Mouse (Mus musculus): Measurements from ENCODE around the gene Bmp8a.
"Not testable (repeated sequence)": the region's sequence is repeated elsewhere in the genome, so short reads cannot be mapped to it uniquely, and the experiment has no call there.

Bmp8a gene

DNA sequence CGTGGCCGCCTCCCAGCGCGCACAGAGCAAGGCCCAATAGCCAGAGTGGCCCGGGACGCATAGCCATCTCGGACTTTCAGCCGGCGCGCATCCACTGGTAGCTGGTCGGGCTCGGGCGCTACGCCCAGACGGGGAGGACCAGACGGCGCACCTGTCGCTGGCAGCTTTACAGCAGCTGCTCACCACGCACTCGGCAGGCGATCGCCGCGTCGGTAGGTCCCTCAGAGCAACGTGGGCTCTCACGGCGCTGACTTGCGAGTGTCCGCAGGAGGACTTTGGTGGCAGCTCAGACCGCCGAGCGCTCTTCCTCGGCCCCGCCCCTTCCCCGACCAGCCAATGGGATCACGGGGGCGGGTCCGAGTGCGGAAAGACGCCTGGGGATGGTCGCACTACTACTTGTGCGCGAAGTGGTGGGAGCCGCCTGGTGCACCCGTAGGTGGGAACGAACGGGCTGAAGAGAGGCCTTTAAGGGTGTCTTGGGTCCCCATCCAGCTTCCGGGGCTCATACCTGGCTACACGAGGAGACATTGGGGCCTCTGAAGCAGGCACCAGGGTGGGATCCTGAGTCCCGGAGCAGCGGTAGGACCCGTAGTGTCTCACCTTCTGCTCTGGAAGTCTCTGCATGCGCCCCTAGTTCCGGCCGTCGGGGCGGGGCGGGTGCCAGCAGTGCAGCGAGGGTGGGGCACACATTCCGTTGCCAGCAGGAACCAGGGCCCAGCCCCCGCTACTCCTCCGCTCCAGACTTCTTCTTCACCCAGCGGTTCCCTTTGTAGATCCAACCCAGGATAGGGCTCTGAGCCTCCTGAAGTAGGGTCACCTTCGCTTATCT is at the start of gene Bmp8a:
Gene Bmp8a, minus strand, starts transcription at position 611 of the 829 bp plus-strand sequence.
- DNase-seq: peak; percentile 54 to 61

DNA sequence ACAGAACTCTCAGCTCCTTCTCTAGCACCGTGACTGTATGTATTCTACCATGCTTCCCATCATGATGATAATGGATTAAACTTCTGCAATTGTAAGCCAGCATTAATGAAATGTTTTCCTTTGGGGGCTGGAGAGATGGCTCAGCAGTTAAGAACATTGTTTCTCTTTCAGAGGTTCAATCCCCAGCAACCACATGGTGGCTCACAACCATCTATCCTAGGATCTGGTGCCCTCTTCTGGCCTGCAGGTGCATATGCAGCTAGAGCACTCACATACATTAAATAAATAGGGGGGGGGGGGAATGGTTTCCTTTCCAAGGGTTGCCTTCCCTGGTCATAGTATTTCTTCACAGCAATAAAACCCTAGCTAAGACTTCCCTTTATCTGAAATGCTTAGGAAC is 49.1 kb upstream of the Bmp8a start:
- DNase-seq: peak; percentile 22 to 24

DNA sequence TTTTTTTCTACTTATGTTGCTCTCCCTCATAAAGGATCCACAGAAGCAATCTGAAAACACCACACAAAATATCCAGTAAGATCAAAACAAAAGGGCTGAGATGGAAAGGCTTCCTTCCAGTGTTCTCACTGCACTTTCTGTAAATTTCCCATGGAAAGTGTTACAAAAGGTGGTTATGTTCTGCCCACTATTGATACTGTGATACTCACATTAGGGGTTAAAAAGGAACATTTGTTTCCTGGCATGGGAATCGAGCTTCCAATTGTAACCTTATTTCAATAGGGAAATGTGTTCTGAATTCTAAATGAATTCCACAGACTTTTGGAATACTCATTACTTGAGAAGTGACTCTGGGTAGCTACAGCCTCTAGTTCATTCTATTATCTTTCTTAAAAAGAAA is 42.0 kb upstream of the Bmp8a start:
- no peak for DNase-seq

- no peak for DNase-seq
Observed at GRCm38 (mm10) chr4:123383173-123383572, 40.1 kb upstream of the Bmp8a start.

GRCm38 (mm10) chr4:123382051-123382450 is 39.0 kb upstream of the Bmp8a start:
- DNase-seq: no peak

DNA sequence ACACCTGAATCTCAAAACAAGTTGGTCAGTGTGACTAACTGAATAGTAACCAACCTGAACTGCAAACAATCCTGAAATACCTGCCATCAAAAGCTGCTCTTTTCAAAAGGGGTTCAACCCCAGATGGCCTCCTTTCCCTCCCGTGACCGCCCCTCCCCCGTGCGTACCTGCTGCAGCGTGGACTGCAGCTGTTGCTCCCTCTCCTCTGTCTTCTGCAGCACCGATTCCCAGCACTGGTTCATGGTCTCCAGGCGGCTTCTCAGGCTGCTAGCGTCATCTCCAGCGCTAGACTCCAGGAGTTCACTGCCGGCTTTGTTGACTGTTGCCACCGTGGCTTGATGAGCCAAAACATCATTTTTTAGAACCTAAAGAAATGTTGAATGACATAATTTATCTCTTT is 38.5 kb upstream of the Bmp8a start:
- no peak for DNase-seq

GRCm38 (mm10) chr4:123376031-123376430 is 33.0 kb upstream of the Bmp8a start:
- no peak for DNase-seq

GRCm38 (mm10) chr4:123374316-123375008 is 31.4 kb upstream of the Bmp8a start:
- no peak for DNase-seq

GRCm38 (mm10) chr4:123363555-123363954 is 20.5 kb upstream of the Bmp8a start:
- no peak for DNase-seq

GRCm38 (mm10) chr4:123360771-123361170 is 17.7 kb upstream of the Bmp8a start:
- no peak for DNase-seq

GRCm38 (mm10) chr4:123358613-123359012 is 15.6 kb upstream of the Bmp8a start:
- no peak for DNase-seq

GRCm38 (mm10) chr4:123355941-123356340 is 12.9 kb upstream of the Bmp8a start:
- no peak for DNase-seq

GRCm38 (mm10) chr4:123353271-123353877 is 10.3 kb upstream of the Bmp8a start:
- no peak for DNase-seq

DNA sequence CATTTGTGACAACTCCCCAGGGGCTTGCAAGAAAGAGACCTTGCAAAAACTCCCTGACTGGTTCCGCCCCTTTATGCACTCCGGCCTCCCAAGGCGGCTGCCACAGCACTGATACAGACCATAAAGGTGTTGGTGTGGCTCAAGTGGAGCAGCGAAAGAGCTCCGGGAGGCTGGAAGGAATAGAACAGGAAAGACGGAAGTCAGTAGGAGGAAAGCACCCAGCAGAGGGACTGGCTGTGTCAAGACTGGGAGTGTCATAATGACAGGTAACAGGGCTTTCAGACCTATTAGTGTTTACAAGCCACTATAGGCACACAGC is 378 bp upstream of the Bmp8a start:
- no peak for DNase-seq

- no peak for DNase-seq
Observed at GRCm38 (mm10) chr4:123342091-123342641, 886 bp downstream of the Bmp8a start.

DNA sequence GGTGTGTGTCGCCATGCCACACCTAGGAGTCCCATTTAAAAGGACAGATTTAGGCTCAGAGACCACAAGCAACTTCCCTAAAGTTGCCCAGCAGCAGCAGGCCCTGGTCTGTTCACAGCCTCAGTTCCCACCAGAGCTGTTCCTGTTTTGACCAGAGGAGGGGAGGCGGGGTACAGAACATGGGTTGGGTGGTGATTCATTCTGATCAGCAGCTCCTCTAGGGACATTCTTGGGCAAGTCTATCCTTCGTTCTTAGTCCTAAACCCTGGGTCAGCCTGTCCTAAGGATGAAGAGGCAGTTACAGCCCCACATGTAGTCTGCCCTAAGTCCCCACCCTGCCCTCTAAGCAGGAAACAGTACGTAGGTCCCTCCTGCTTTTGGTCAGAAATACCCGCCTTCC is 2.8 kb downstream of the Bmp8a start:
- DNase-seq: no peak

GRCm38 (mm10) chr4:123337693-123338092 is 5.4 kb downstream of the Bmp8a start:
- no peak for DNase-seq

DNA sequence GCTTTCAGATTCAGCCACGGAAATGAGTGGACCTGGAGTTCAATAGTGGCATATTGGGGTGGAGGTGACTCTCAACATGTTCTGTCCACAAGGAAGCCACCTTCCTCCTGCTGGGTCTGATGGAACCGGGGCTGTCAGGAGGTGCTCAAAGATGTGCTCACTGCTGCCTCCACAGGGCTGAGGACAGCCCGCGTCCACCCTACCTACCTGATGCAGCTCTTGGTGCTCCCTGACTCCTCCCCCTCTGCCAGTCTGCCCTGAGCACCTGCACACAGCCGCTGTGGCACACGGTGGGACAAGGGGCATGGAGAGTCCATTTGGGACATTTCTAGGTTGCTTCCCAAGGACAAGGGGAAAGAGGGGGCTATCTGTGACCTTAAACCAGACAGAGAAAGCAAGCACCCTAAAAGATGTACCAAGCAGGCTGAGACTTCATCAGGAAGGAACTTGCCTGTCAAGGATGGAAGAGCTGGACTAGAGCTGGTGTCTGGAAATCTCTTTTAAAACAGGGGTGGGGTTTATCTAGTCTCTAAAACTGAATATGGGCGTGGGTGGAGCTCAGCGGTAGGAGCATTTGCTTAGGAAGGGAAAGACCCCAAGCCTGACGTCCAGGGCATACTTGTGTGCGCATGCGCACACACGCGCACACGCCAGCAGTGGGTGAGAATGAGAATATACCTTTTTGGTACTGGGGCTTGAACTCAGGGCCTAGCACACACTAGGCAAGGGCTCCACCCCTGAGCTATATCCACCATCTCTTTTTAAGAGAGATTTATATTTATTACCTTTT is 7.1 kb downstream of the Bmp8a start:
- no peak for DNase-seq

GRCm38 (mm10) chr4:123335244-123335643 is 7.8 kb downstream of the Bmp8a start:
- DNase-seq: not testable (repeated sequence)

GRCm38 (mm10) chr4:123334177-123334576 is 8.9 kb downstream of the Bmp8a start:
- DNase-seq: no peak

DNA sequence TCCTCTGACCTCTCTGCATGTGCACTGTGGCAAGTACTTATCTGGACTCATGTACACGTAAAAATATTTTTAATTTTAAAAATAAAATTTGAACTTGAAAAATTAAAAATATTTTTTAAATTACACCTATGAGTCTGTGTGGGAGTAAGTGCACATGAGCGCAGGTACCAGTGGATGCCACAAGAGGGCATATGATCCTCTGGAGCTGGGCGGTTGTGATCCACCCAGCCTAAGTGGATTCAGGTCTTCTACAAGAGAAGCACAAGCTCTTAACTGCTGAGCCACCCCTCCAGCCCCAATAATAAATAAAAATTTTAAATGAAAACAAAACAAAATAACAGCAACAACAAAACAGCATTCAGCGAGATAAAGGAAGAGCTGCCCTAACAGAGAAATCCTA is 9.9 kb downstream of the Bmp8a start:
- no peak for DNase-seq

DNA sequence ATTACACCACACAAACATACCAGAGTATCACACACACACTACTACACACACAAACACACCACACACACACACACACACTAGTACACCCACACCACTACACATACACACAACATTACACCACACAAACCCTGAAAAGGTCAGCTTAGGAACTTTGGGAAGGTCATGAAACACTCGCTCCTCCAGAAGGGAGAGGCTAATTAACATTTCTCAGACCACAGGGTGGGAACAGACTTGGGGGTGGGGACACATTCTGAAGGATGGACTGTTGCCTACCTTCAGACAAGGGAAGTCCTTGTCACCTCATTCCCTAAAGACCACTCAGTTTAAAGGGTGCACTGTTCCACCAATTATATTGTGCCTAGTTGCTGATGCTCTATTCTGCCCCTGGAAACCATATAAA is 11.1 kb downstream of the Bmp8a start:
- not testable (repeated sequence) for DNase-seq

GRCm38 (mm10) chr4:123331326-123331725 is 11.7 kb downstream of the Bmp8a start:
- no peak for DNase-seq
